Mouse (Mus musculus): ENCODE data around the gene Aup1. TPM values are rescaled to one million over a fixed set of nuclear protein-coding genes. Genes with fewer than 3 reads are reported as not detected.
A peak's percentile ranks its signal among the peaks of the same experiment; 100 is the strongest.

The Aup1 gene
- polyA plus RNA-seq, 1 experiment from 2014 or later = 148 TPM

DNA sequence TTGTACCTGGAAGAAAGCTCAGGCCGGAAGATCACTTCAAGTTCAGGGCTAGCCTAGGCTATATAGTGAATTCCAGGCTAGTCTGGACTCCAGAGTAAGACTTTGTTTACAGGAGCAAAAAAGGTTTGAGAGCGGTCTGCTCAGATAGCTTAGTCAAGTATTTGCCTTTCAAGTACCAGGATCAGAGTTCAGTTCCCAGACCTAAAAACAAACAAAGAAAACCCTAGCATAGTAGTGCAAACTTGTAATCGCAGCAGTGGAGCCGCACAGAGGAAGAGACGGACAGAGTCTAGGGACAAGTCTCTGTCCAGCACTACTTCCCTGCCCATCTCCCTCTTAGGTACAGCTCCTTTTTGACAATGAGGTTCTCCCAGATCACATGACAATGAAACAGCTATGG lies 25.9 kb downstream of the Aup1 start:
- Histone ChIP-seq H3K4me2 (ENCODE audit: low read depth, low read length) (no peak overlapping the region), H3K36me3 (ENCODE audit: control insufficient read depth, insufficient read depth) (peaks cover 4% of the 10 kb centered on the region; the same call in 1 of the 2 replicates), H3K9me3 (replicated peaks; ENCODE audit: control insufficient read depth, low read length) (no peaks in the 10 kb centered on the region), H3K9ac (ENCODE audit: low read length) (no peak overlapping the region), H3K27ac (ENCODE audit: low read length) (no peak overlapping the region), H3K27me3 (ENCODE audit: control insufficient read depth, insufficient read depth, low read length) (peaks cover 46% of the 10 kb centered on the region), H3K4me3 (ENCODE audit: low read length) (no peak overlapping the region), H3K4me1 (ENCODE audit: control insufficient read depth, insufficient read depth, low read length) (peaks cover 9% of the 10 kb centered on the region)
- ATAC-seq (replicated peaks; ENCODE audit: extremely low read depth, insufficient read depth, low FRiP score) = no peak
- 94% methylated on average over 5 of the region's 5 CpGs for WGBS

DNA sequence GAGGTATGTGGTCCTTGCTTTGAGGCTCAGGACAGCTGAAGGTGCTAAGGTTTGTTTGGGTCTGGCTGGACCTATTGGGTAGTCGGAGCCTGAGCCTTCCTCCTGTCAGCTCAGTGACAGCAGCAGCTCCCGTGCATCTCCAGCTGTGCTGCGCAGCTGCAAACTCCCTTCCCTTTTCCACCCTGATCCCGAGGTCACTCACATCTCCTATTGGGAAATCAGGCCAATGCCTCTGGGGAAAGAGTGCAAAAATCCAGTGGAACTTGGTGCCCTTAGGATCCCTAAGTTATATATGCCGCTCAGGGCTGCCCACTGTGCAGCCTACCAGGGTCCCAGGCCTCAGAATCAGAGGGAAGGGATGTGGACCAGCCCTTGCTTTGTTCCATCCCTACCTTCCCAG lies 29.2 kb downstream of the Aup1 start:
- Histone ChIP-seq H3K4me1 (ENCODE audit: control insufficient read depth, insufficient read depth, low read length) (peaks cover 12% of the 10 kb centered on the region), H3K27me3 (ENCODE audit: control insufficient read depth, insufficient read depth, low read length) (peaks cover 54% of the 10 kb centered on the region), H3K4me3 (ENCODE audit: low read length) (no peak overlapping the region), H3K9ac (ENCODE audit: low read length) (no peak overlapping the region), H3K9me3 (replicated peaks; ENCODE audit: control insufficient read depth, low read length) (no peaks in the 10 kb centered on the region), H3K27ac (ENCODE audit: low read length) (no peak overlapping the region), H3K36me3 (ENCODE audit: control insufficient read depth, insufficient read depth) (peaks cover 4% of the 10 kb centered on the region; the same call in 1 of the 2 replicates), H3K4me2 (ENCODE audit: low read depth, low read length) (no peak overlapping the region)
- WGBS = 18% methylated on average over 5 of the region's 5 CpGs
- no peak for ATAC-seq (replicated peaks; ENCODE audit: extremely low read depth, insufficient read depth, low FRiP score)

DNA sequence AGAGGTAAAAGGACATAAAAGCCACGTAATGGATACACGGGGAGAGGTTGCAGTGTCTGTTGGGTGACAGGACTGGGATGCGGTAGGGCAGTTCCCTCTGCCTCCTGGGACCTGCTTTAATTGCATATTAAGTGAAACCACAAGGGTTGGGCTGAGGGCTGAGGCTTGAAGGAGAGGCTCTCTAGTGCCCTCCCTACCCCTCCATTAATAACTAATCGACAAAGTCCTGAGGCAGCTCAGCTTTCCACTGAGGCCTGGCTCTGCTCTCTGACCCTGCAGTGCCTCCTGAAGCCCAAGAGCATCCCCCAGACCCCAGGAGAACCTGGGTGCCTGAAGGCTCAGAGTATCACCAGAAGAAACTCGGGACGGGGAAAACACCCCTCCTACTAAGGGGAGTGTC lies 30.2 kb downstream of the Aup1 start:
- H3K4me1 ChIP-seq (ENCODE audit: control insufficient read depth, insufficient read depth, low read length) = peaks cover 6% of the 10 kb centered on the region
- H3K4me3 ChIP-seq (ENCODE audit: low read length) = no peak overlapping the region
- no peaks in the 10 kb centered on the region for H3K9me3 ChIP-seq (replicated peaks; ENCODE audit: control insufficient read depth, low read length)
- H3K27ac ChIP-seq (ENCODE audit: low read length) = no peak overlapping the region
- WGBS = 20% methylated on average over 6 of the region's 6 CpGs
- H3K36me3 ChIP-seq (ENCODE audit: control insufficient read depth, insufficient read depth) = peaks cover 4% of the 10 kb centered on the region; the same call in 1 of the 2 replicates
- H3K27me3 ChIP-seq (ENCODE audit: control insufficient read depth, insufficient read depth, low read length) = peaks cover 61% of the 10 kb centered on the region
- no peak overlapping the region for H3K9ac ChIP-seq (ENCODE audit: low read length)
- no peak overlapping the region for H3K4me2 ChIP-seq (ENCODE audit: low read depth, low read length)
- ATAC-seq (replicated peaks; ENCODE audit: extremely low read depth, insufficient read depth, low FRiP score) = no peak

DNA sequence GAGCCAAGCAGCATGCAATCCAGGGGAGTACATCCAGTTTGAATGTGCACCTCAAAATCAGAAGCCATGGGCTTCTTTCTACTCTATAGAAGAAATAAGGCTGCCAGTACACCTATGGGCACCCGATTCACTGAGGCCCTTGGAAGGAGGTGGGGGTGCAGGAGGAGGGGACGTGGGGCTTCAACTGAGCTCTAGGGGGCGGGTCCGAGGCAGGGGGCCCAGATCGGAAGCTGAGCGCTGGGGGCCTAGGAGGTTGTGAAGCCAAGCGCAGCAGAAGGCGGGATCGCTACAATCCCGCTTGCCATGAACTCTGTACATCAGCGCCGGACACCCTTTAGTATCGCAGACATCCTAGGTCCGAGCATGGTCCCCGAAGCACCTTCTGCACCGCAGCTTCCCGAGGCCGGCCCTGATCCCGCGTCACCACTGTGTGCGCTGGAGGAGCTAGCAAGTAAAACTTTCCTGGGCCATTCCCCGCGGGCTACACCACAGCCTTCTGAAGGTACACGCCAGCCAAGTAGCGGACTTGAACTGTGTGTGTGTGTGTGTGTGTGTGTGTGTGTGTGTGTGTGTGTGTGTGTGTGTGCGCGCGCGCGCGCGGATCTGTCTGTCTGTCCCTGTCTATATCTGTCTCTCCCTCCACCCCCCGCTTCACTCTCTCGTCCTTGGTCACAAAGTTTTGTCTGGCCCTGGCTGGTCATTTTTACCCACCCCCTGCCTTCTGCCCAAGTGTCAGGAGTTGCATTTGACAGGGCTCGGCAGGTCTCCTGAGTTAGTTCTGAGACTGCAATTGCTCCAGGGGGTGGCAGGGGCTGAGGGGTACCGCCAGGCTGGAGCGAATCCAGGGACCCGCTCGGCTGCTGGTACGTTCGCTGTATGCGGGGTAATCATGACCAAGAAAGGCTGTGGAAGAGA lies 32.1 kb downstream of the Aup1 start, which contains the start of gene Lbx2:
Gene Lbx2 (plus strand): TSS at position 247 of the 915 bp plus-strand sequence.
- Histone ChIP-seq H3K9ac (ENCODE audit: low read length) (no peak within 1 kb of the TSS), H3K4me2 (ENCODE audit: low read depth, low read length) (peak within 1 kb of the TSS; percentile 62)
- WGBS = 4% methylated on average over 42 of the region's 42 CpGs

DNA sequence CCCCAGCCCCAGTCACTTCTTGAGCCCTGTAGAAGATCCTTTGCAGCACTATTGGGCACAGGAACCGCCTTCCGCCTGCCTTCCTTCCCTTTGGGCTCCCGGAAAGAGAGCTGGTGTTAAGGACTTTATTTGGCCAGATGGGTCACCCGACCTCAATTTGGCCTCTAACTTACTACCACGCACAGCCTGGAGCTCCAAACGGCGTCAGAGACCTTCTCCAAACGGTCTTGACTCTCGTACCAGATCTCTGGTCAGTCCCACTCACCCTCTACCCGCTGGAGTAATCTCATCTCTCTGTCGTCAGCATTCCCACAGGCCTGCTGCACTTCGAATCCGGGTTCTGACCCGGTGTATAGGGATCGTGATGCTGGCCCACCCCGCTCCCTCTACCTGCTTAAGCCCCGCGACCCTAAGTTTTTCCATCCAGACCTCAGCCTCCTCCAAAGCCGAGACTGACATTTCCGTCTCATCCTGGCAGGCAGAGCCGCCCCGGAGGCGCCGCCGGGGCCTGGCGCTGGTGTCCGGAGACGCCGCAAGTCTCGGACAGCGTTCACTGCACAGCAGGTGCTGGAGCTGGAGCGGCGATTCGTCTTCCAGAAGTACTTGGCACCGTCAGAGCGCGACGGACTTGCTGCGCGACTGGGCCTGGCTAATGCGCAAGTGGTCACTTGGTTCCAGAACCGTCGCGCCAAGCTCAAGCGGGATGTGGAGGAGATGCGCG lies 33.0 kb downstream of the Aup1 start:
- no peaks in the 10 kb centered on the region for H3K9me3 ChIP-seq (replicated peaks; ENCODE audit: control insufficient read depth, low read length)
- ATAC-seq (replicated peaks; ENCODE audit: extremely low read depth, insufficient read depth, low FRiP score) = no peak
- H3K27ac ChIP-seq (ENCODE audit: low read length) = no peak overlapping the region
- 2% methylated on average over 47 of the region's 47 CpGs for WGBS
- H3K9ac ChIP-seq (ENCODE audit: low read length) = peak overlapping the region; percentile 1
- peaks cover 6% of the 10 kb centered on the region for H3K4me1 ChIP-seq (ENCODE audit: control insufficient read depth, insufficient read depth, low read length)
- peak overlapping the region; percentile 45 for H3K4me3 ChIP-seq (ENCODE audit: low read length)
- H3K4me2 ChIP-seq (ENCODE audit: low read depth, low read length) = peak overlapping the region; percentile 62
- H3K36me3 ChIP-seq (ENCODE audit: control insufficient read depth, insufficient read depth) = no peaks in the 10 kb centered on the region
- H3K27me3 ChIP-seq (ENCODE audit: control insufficient read depth, insufficient read depth, low read length) = peaks cover 63% of the 10 kb centered on the region

More for the DNA sequence above, 32.1 kb downstream of the Aup1 start, which contains the start of gene Lbx2:
- H3K9me3 ChIP-seq (replicated peaks; ENCODE audit: control insufficient read depth, low read length) = no peaks in the 10 kb centered on the region
- ATAC-seq (replicated peaks; ENCODE audit: extremely low read depth, insufficient read depth, low FRiP score) = 0 out of 2 replicates have a peak, but pooled peaks have one; percentile 10
- H3K4me3 ChIP-seq (ENCODE audit: low read length) = peak within 1 kb of the TSS; percentile 45
- peaks cover 6% of the 10 kb centered on the region for H3K4me1 ChIP-seq (ENCODE audit: control insufficient read depth, insufficient read depth, low read length)
- peaks cover 63% of the 10 kb centered on the region for H3K27me3 ChIP-seq (ENCODE audit: control insufficient read depth, insufficient read depth, low read length)
- H3K36me3 ChIP-seq (ENCODE audit: control insufficient read depth, insufficient read depth) = peaks cover 4% of the 10 kb centered on the region; the same call in 1 of the 2 replicates
- H3K27ac ChIP-seq (ENCODE audit: low read length) = no peak within 1 kb of the TSS

DNA sequence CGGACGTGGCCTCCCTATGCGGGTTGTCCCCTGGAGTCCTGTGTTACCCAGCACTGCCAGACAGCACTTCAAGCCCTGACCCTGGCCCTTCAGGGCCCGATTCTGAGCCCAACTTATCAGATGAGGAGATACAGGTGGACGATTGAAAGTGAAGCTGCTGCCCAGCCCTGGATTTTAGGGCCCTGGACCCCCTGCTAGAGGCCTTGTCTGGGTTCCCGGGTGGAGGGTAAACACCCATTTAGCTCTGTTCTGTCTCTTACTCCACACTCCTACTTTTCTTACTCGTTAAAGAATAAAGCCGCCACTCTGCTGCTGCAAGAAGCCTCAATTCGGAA lies 33.6 kb downstream of the Aup1 start:
- WGBS = 15% methylated on average over 9 of the region's 9 CpGs
- H3K27ac ChIP-seq (ENCODE audit: low read length) = no peak overlapping the region
- peaks cover 8% of the 10 kb centered on the region for H3K4me1 ChIP-seq (ENCODE audit: control insufficient read depth, insufficient read depth, low read length)
- H3K36me3 ChIP-seq (ENCODE audit: control insufficient read depth, insufficient read depth) = no peaks in the 10 kb centered on the region
- H3K9me3 ChIP-seq (replicated peaks; ENCODE audit: control insufficient read depth, low read length) = no peaks in the 10 kb centered on the region
- peak overlapping the region; percentile 45 for H3K4me3 ChIP-seq (ENCODE audit: low read length)
- ATAC-seq (replicated peaks; ENCODE audit: extremely low read depth, insufficient read depth, low FRiP score) = no peak
- peaks cover 58% of the 10 kb centered on the region for H3K27me3 ChIP-seq (ENCODE audit: control insufficient read depth, insufficient read depth, low read length)
- peak overlapping the region; percentile 1; the same call in 1 of the 2 replicates for H3K9ac ChIP-seq (ENCODE audit: low read length)
- peak overlapping the region; percentile 62 for H3K4me2 ChIP-seq (ENCODE audit: low read depth, low read length)

DNA sequence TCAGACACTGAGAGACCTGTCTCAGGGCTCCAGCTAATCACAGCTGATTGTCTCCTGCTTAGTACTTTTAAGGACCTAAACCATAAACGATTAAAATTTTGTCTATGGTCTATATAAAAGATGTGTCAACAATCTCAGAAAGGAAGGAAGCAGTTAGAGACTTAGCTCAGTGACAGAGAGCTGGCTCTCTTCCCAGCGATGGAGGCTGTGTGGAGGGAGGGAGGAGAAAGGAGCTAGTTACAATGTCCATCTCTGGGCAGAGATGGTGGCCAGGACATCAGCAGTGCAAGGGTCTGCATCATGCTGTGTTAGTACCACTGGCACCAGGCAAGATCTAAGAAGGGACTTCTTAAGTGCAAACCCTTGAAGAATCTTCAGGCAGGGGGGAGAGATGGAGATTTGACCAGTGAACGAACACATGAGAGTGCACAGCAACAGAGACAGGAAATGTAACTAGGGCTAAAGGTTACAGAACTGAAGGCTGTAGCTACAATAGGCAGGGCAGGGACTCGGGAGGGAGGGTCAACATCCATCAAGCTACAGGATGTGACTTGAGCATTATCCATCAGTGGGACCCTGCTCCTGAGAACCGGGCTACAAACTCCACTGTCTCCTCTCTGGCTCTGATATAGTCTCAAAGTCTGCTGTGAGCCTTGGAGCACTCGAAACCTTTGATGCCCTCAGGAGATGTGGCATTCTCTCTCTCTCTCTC lies 38.3 kb downstream of the Aup1 start:
- H3K4me2 ChIP-seq (ENCODE audit: low read depth, low read length) = no peak overlapping the region
- no peaks in the 10 kb centered on the region for H3K9me3 ChIP-seq (replicated peaks; ENCODE audit: control insufficient read depth, low read length)
- H3K4me1 ChIP-seq (ENCODE audit: control insufficient read depth, insufficient read depth, low read length) = peaks cover 2% of the 10 kb centered on the region; the same call in 1 of the 2 replicates
- H3K9ac ChIP-seq (ENCODE audit: low read length) = no peak overlapping the region
- peak overlapping the region; percentile 31; the same call in 1 of the 2 replicates for H3K27ac ChIP-seq (ENCODE audit: low read length)
- H3K27me3 ChIP-seq (ENCODE audit: control insufficient read depth, insufficient read depth, low read length) = peaks cover 22% of the 10 kb centered on the region
- no peak overlapping the region for H3K4me3 ChIP-seq (ENCODE audit: low read length)
- peak; percentile 28; the same call in 1 of the 2 replicates for ATAC-seq (replicated peaks; ENCODE audit: extremely low read depth, insufficient read depth, low FRiP score)
- no peaks in the 10 kb centered on the region for H3K36me3 ChIP-seq (ENCODE audit: control insufficient read depth, insufficient read depth)
- 33% methylated on average over 6 of the region's 6 CpGs for WGBS

DNA sequence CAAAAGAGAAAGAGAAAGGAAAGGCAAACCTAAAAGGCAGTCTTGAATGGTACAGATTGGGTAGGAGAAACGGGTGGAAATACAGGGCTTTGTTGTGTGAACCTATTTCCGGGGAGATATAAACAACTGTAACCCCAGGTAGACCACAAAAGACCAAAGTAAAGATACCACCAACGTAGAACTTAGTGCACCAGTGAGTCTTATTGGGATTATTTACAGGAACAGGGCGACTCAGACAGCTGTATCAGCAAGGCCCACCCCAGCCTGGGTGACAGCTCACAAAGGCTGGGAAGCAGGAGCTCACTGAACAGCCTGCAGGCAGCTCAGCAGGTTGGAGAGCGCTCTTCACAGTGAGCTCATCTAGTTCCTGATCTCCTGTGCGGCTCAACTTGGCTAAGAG lies 41.6 kb downstream of the Aup1 start:
- no peaks in the 10 kb centered on the region for H3K36me3 ChIP-seq (ENCODE audit: control insufficient read depth, insufficient read depth)
- no peak overlapping the region for H3K9ac ChIP-seq (ENCODE audit: low read length)
- no peaks in the 10 kb centered on the region for H3K9me3 ChIP-seq (replicated peaks; ENCODE audit: control insufficient read depth, low read length)
- no peak overlapping the region for H3K4me2 ChIP-seq (ENCODE audit: low read depth, low read length)
- no peak for ATAC-seq (replicated peaks; ENCODE audit: extremely low read depth, insufficient read depth, low FRiP score)
- H3K27me3 ChIP-seq (ENCODE audit: control insufficient read depth, insufficient read depth, low read length) = peaks cover 6% of the 10 kb centered on the region
- H3K27ac ChIP-seq (ENCODE audit: low read length) = no peak overlapping the region
- no peak overlapping the region for H3K4me3 ChIP-seq (ENCODE audit: low read length)
- peaks cover 4% of the 10 kb centered on the region for H3K4me1 ChIP-seq (ENCODE audit: control insufficient read depth, insufficient read depth, low read length)
- WGBS = 36% methylated on average over 6 of the region's 6 CpGs

Measured in heart, embryonic 16.5 days (tissue).